Mouse (Mus musculus) layer of hippocampus, postnatal 36 days (tissue): ENCODE data around the gene Cpt1c. TPM values are rescaled to one million over a fixed set of nuclear protein-coding genes. Genes with fewer than 3 reads are reported as not detected.

Source experiments
- DNase-seq, 2 experiments: peaks; one replicate each; pipeline ENCODE4 v3.0.0; 2022
- total RNA-seq, 2 experiments: library from RNA; stranded (reverse); gene quantifications; 2 replicates each; pipeline ENCODE4 v1.2.3; 2021

The Cpt1c gene
- total RNA-seq, 2 experiments from 2014 or later: 131 to 137 TPM

DNA sequence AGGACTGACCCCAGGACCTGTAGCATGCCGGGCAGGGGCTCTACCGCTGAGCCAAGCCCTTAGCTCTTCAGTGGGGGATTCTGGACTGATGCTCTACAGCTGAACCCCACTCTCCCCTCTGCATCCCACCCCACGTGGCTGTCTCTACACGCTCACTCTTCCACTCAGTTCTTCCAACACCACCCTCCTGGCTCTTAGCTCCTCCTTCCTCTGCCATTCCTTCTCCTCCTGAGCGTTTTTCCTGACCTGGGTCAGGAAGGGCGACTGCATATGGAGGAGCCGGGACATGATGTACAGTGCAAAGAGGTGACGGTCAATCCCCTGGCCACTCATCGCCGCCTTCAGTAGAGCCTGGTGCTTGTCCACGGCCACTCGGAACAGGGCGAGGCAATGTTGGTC, 14.1 kb downstream of the Cpt1c start:
- DNase-seq: no peak

DNA sequence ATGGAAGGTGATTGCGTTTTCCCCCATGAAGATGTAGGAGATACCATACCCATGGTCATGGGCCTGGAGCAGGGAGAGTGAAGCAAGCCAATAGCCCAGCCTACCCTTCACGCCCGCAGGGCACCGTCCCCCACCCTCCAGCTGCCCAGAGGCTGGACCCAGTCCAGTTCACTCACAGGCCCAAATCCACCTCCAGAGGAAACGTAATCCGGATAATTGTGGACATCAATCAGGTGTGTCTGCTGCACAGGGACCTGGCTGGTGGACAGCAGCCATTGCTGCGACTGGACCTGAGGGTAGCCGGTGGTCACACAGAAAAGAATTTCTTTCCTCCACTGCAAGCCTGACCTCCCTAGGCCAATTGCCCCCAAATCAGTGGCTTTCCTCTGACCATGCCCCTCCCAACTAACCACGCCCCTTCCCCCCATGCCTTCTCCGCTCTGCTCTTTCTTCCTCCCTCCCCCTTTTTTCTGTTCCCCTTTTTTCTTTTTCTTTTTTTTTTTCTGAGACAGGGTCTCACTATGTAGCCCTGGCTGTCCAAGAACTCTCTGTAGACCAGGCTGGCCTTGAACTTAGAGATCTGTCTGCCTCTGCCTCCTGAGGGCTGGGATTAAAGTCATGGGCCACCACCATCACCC, 14.7 kb downstream of the Cpt1c start:
- no peak for DNase-seq

DNA sequence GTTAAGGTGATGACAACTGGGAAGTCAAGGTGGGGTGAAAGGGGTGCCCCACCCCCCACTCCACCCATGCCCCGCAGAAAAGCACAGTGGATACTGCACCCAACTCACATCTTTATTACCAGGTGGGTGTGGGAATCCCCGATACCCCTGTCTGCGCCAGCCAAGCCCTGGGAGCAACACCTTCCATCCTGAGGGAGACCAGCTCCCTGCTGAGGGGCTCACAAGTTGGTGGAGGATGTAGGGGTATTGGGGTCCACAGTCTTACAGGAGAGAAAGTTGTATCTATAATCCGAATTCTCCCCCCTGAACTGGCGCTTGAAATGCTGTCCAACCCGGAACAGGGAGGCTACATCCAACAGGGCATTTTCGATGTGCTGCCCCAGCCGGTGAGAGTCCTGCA, 15.4 kb downstream of the Cpt1c start:
- DNase-seq: no peak

- DNase-seq: no peak
These were observed 16.4 kb downstream of the Cpt1c start for GRCm38 (mm10) chr7:44958208-44958607.

GRCm38 (mm10) chr7:44957183-44957835, 17.3 kb downstream of the Cpt1c start:
- no peak for DNase-seq

DNA sequence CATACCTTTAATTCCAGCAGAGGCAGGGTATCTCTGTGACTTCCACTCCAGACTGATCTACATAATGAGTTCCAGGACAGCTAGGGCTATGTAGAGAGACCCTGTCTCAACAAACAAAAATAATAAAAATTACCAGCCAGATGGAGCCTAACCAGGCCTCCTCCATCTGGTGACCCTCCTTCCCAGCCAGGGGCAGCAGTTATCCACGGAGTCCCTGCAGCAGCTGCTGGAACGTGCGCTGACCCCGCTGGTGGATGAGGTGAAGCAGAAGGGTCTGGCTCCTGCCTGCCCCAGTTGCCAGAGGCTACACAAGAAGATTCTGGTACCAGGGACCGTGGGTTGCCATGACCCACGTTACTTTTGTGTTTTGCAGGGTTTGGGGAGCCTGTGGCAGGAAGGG, 18.4 kb downstream of the Cpt1c start:
- no peak for DNase-seq

- no peak for DNase-seq
These were observed 19.0 kb downstream of the Cpt1c start for GRCm38 (mm10) chr7:44955628-44956027.

DNA sequence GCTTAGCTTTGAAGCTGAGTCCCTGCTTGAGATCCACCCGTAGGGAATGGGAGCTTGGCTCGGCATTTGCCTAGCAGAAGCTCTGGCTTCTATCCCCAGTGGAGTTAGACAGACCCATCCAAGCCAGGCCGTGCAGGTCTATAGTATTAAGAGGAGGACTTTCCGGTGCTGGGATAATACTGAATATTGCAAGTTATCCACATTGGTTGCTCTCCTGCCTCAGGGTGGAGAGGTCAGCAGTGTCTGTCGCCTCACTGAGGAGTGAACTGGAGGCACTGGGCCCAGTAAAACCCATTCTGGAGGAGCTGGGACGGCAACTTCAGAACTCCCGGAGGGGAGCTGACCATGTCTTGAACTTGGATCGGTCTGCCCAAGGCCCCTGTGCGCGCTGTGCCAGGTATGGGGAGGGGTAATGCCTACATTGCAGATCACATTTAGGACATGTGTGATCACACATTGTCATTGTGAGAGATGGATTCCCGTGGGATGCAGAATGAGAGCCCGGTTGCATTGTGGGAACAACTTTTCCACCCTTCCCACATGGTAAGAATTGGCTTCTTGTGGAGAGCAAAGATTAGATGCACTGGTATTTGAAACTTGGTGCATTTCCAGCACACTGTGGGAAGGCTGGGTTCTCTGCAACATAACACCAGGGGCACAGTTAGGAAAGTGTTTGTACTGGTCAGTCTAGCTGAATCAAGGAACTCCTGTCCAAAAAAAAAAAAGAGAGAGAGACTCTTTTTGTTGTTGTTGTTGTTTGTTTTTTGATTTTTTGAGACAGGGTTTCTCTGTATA, 20.4 kb downstream of the Cpt1c start:
- no peak for DNase-seq

DNA sequence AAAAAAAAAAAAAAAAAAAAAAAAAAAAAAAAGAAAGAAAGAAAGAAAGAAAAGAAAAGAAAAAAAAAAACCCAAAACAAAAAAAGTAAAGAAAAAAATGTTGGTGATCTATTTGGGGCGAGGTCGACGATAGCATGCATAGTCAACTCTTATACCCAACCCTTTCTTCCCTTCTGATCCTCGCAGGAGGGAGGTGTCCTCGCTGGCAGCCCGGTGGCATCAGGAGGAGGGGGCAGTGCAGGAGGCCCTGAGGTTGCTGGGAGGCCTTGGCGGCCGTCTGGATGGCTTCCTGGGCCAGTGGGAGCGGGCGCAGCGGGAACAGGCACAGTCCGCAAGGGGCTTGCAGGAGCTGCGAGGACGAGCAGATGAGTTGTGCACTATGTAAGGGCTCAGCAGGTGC, 21.1 kb downstream of the Cpt1c start:
- DNase-seq: no peak

- DNase-seq: peak; percentile 74 to 75
These were observed 21.9 kb downstream of the Cpt1c start for GRCm38 (mm10) chr7:44952611-44953306.

- no peak for DNase-seq
These were observed 22.7 kb downstream of the Cpt1c start for GRCm38 (mm10) chr7:44951960-44952359.

GRCm38 (mm10) chr7:44949922-44950321, 24.7 kb downstream of the Cpt1c start:
- no peak for DNase-seq

- DNase-seq: no peak
These were observed 31.7 kb downstream of the Cpt1c start, which contains the start of gene Tsks for GRCm38 (mm10) chr7:44942904-44943303. Gene Tsks (plus strand): TSS chr7:44943204.

- no peak for DNase-seq
These were observed 36.0 kb downstream of the Cpt1c start for GRCm38 (mm10) chr7:44938680-44939079.

DNA sequence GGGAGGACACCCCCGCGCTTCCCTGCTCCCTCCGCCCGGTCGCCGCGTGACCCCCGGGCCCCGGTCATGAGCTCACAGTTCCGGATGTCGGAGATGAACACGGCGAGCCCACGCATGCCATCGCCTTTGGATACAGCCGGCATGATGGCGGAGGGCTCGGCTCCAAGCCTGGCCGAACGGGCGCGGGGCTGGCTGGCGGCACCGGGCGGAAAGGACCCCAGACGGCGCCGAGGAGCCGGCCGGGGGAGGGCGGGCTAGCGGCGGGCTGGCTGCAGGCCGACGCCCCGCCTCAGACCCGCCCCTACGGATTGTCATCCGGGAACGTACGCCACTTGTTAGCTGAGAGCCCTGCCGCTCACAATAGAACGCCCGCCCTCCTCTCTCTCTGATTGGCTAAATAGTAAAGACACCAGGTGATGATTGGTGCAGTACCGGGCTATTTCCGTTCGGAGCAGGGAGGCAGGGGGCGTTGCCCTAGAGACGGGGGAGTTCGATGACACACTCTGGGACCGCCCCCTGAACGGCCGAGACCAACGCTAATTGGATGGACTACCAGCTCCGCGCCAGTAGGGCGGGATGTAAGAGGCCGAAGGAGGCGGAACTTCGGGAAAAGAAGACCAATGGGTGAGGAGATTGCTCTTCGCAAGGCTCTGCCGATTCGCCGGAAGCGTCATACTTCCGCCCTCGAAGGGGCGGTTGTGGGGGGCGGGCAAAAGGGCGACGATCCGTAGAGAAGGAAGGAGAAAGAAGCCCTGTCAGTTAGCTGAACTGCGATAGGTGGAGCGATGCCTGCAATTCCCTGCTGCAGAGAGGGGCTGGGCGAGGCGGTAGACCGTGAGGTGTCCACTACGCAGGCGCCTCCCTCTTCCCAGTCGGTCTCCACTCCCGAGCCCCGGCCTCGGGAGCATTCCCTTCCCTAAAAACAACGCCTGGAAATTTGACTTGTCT, 45.2 kb downstream of the Cpt1c start, which contains the start of gene Ap2a1:
Ap2a1 (minus strand) TSS at position 293 of the 948 bp plus-strand sequence.
- peak; percentile 100 for DNase-seq

DNA sequence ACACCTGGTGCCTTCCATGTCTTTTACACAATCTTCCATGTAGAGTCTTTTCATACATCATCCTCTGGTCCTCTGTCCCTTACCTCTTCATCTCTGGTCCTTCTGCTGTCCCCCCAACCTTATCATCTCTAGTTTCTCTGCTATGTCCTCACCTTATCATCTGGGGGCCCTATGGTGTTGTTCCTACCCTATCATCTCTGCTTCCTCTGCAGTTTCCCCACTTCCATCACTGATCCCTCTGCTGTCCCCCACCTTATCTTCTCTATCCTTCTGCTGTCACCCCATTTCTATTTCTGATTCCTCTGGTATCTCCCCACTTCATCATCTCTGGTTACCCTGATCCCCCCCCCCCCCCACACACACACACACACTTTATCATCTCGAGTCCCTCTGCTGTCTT, 46.1 kb downstream of the Cpt1c start:
- DNase-seq: no peak

- no peak for DNase-seq
These were observed 49.2 kb downstream of the Cpt1c start for GRCm38 (mm10) chr7:44925468-44925867.

DNA sequence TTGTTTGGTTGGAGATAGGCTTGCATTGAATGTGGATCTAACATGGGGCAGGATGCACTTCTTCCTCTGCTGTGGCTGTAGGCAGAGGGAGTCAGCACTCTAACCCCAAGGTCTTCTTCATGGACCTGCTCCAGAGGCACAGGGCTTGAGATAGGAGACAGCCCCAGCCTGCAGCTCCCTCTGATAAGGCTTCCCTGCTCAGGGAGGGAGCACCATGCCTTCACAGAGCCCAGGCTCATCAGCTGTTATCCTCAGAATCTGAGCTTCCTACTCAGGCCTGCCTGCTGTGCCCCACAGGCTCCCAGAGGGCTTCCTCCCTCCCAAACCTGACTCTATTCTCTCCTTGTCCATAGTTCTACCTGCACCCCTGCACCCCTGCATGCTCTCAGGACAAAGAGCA, 52.1 kb downstream of the Cpt1c start:
- DNase-seq: no peak

GRCm38 (mm10) chr7:44919127-44919526, 55.5 kb downstream of the Cpt1c start:
- DNase-seq: no peak

DNA sequence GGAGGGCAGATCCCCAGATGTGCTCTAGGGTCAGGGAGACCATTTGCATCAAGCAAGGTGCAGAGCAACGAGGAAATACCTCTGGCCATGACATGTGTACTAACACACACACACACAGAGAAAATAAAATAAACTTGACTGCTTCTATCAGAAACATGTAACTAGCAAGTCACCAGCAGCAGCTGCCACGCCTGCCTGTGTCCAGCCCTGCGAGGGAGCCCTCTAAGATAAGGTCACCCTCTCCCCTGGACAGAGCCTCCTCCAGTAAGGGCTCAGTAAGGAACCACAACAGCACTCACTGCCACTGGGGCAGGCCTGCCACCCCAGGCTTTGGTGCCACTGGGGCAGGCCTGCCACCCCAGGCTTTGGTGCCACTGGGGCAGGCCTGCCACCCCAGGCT, 56.4 kb downstream of the Cpt1c start:
- DNase-seq: no peak

- no peak for DNase-seq
These were observed 57.8 kb downstream of the Cpt1c start for GRCm38 (mm10) chr7:44916881-44917280.

DNA sequence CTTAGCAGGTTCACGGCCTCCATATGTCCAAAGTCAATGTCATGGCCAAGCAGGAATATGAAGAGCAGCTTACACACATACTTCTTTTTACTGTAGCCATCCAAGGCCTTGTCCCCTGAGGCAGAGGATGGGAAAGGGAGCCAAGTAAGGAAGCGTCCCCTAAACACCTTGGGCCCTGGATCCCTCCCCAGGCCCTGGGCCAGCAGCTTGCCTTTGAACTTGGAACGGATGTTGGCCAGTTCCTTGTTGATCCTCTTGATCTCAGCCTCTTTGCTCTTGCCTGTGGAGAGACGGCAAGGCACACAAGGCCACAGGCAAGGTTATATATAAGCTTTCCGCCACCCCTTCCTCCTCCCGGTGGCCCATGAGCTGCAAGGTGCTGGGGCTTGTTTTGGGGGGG, 58.5 kb downstream of the Cpt1c start:
- no peak for DNase-seq
